Mouse (Mus musculus) bone marrow macrophage, adult 2 months (primary cell): ENCODE data around the gene Spi1.

Experiments used
- CTCF ChIP-seq: IDR thresholded peaks from 2 replicates; pipeline ENCODE4 v1.5.1; 2012; ENCODE audit warnings: low read depth, mild to moderate bottlenecking, low read length, moderate library complexity
- POLR2A ChIP-seq: IDR thresholded peaks from 2 replicates; pipeline ENCODE4 v1.6.1; 2012; ENCODE audit warnings: mild to moderate bottlenecking, low read depth, low read length, borderline replicate concordance

- no peak for TF ChIP-seq CTCF
- no peak for TF ChIP-seq POLR2A
Measured at GRCm38 (mm10) chr2:91113334-91113733, 31.1 kb downstream of the Spi1 start.
